Mouse (Mus musculus): ENCODE measurements around the gene Naxe. TPM values are rescaled to one million over a fixed set of nuclear protein-coding genes. Genes with fewer than 3 reads are reported as not detected.

The Naxe gene
- polyA plus RNA-seq, 1 experiment from 2014 or later: 170 TPM

GRCm38 (mm10) chr3:88090106-88090505, 31.8 kb upstream of the Naxe start:
- no peak overlapping the region for H3K4me2 ChIP-seq (ENCODE audit: low read length)
- no peak for DNase-seq (ENCODE audit: low spot score)
- no peak overlapping the region for H3K4me3 ChIP-seq (ENCODE audit: low read depth, low read length)
- H3K27ac ChIP-seq (ENCODE audit: low read depth): no peak overlapping the region
- WGBS: 93% methylated on average over 7 of the region's 7 CpGs
- H3K9ac ChIP-seq (ENCODE audit: low read length): no peak overlapping the region
- no peaks in the 10 kb centered on the region for H3K9me3 ChIP-seq (ENCODE audit: control insufficient read depth, low read length)
- no peaks in the 10 kb centered on the region for H3K27me3 ChIP-seq (replicated peaks; ENCODE audit: control insufficient read depth, insufficient read depth, low read length)
- H3K36me3 ChIP-seq (ENCODE audit: control insufficient read depth, insufficient read depth, low read length): peaks cover 78% of the 10 kb centered on the region
- no peak for ATAC-seq (replicated peaks; ENCODE audit: low FRiP score, low TSS enrichment, low read depth)
- H3K4me1 ChIP-seq (replicated peaks; ENCODE audit: control insufficient read depth, insufficient read depth, low read length): no peaks in the 10 kb centered on the region

- no peaks in the 10 kb centered on the region for H3K27me3 ChIP-seq (replicated peaks; ENCODE audit: control insufficient read depth, insufficient read depth, low read length)
- no peak overlapping the region for H3K4me3 ChIP-seq (ENCODE audit: low read depth, low read length)
- H3K9me3 ChIP-seq (ENCODE audit: control insufficient read depth, low read length): no peaks in the 10 kb centered on the region
- peaks cover 5% of the 10 kb centered on the region; the same call in 1 of the 2 replicates for H3K4me1 ChIP-seq (replicated peaks; ENCODE audit: control insufficient read depth, insufficient read depth, low read length)
- ATAC-seq (replicated peaks; ENCODE audit: low FRiP score, low TSS enrichment, low read depth) (no peak), DNase-seq (ENCODE audit: low spot score) (no peak)
- 60% methylated on average over 1 of the region's 1 CpGs for WGBS
- H3K4me2 ChIP-seq (ENCODE audit: low read length): no peak overlapping the region
- no peak overlapping the region for H3K27ac ChIP-seq (ENCODE audit: low read depth)
- peaks cover 63% of the 10 kb centered on the region for H3K36me3 ChIP-seq (ENCODE audit: control insufficient read depth, insufficient read depth, low read length)
- no peak overlapping the region for H3K9ac ChIP-seq (ENCODE audit: low read length)
These were observed 29.4 kb upstream of the Naxe start for GRCm38 (mm10) chr3:88087688-88088087.

GRCm38 (mm10) chr3:88085459-88085858, 27.2 kb upstream of the Naxe start:
- Histone ChIP-seq H3K4me3 (ENCODE audit: low read depth, low read length) (no peak overlapping the region), H3K27me3 (replicated peaks; ENCODE audit: control insufficient read depth, insufficient read depth, low read length) (no peaks in the 10 kb centered on the region), H3K9me3 (ENCODE audit: control insufficient read depth, low read length) (no peaks in the 10 kb centered on the region), H3K4me1 (replicated peaks; ENCODE audit: control insufficient read depth, insufficient read depth, low read length) (peaks cover 10% of the 10 kb centered on the region; the same call in 1 of the 2 replicates), H3K36me3 (ENCODE audit: control insufficient read depth, insufficient read depth, low read length) (peaks cover 41% of the 10 kb centered on the region), H3K27ac (ENCODE audit: low read depth) (no peak overlapping the region), H3K9ac (ENCODE audit: low read length) (no peak overlapping the region), H3K4me2 (ENCODE audit: low read length) (no peak overlapping the region)
- no peak for ATAC-seq (replicated peaks; ENCODE audit: low FRiP score, low TSS enrichment, low read depth)
- 93% methylated on average over 6 of the region's 9 CpGs for WGBS
- DNase-seq (ENCODE audit: low spot score): no peak

GRCm38 (mm10) chr3:88084001-88084400, 25.7 kb upstream of the Naxe start:
- H3K4me2 ChIP-seq (ENCODE audit: low read length): no peak overlapping the region
- no peaks in the 10 kb centered on the region for H3K9me3 ChIP-seq (ENCODE audit: control insufficient read depth, low read length)
- peaks cover 10% of the 10 kb centered on the region; the same call in 1 of the 2 replicates for H3K4me1 ChIP-seq (replicated peaks; ENCODE audit: control insufficient read depth, insufficient read depth, low read length)
- DNase-seq (ENCODE audit: low spot score) (no peak), ATAC-seq (replicated peaks; ENCODE audit: low FRiP score, low TSS enrichment, low read depth) (no peak)
- WGBS: 83% methylated on average over 2 of the region's 2 CpGs
- no peak overlapping the region for H3K27ac ChIP-seq (ENCODE audit: low read depth)
- no peak overlapping the region for H3K4me3 ChIP-seq (ENCODE audit: low read depth, low read length)
- H3K36me3 ChIP-seq (ENCODE audit: control insufficient read depth, insufficient read depth, low read length): peaks cover 27% of the 10 kb centered on the region
- H3K27me3 ChIP-seq (replicated peaks; ENCODE audit: control insufficient read depth, insufficient read depth, low read length): no peaks in the 10 kb centered on the region
- H3K9ac ChIP-seq (ENCODE audit: low read length): no peak overlapping the region

DNA sequence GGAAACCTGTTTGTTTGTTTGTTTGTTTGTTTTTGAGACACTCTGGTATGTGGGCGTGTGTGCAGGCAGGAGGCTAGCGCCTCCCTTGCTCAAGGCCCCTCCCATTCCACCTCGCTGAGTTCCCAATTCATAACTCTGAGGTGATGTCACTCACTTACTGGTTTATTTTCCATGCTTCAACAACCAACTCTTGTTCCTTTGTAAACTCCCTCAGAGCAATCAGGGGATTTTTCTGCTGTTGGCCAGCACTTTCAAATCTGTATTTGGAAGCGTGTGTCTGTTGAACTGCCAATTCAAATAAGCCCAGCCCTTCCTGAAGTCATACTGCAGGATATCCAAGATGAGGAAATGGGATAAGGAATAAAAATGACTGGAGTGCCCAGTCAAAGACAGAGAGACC, 24.4 kb upstream of the Naxe start:
- H3K4me2 ChIP-seq (ENCODE audit: low read length): peak overlapping the region; percentile 57
- no peaks in the 10 kb centered on the region for H3K27me3 ChIP-seq (replicated peaks; ENCODE audit: control insufficient read depth, insufficient read depth, low read length)
- peaks cover 10% of the 10 kb centered on the region; the same call in 1 of the 2 replicates for H3K4me1 ChIP-seq (replicated peaks; ENCODE audit: control insufficient read depth, insufficient read depth, low read length)
- H3K27ac ChIP-seq (ENCODE audit: low read depth): no peak overlapping the region
- ATAC-seq (replicated peaks; ENCODE audit: low FRiP score, low TSS enrichment, low read depth) (no peak), DNase-seq (ENCODE audit: low spot score) (peak; percentile 55)
- no peaks in the 10 kb centered on the region for H3K9me3 ChIP-seq (ENCODE audit: control insufficient read depth, low read length)
- peak overlapping the region; percentile 48; the same call in 1 of the 2 replicates for H3K9ac ChIP-seq (ENCODE audit: low read length)
- 5% methylated on average over 4 of the region's 4 CpGs for WGBS
- peaks cover 18% of the 10 kb centered on the region for H3K36me3 ChIP-seq (ENCODE audit: control insufficient read depth, insufficient read depth, low read length)
- H3K4me3 ChIP-seq (ENCODE audit: low read depth, low read length): peak overlapping the region; percentile 49

- ATAC-seq (replicated peaks; ENCODE audit: low FRiP score, low TSS enrichment, low read depth): no peak
- Histone ChIP-seq H3K27me3 (replicated peaks; ENCODE audit: control insufficient read depth, insufficient read depth, low read length) (no peaks in the 10 kb centered on the region), H3K9ac (ENCODE audit: low read length) (peak overlapping the region; percentile 48), H3K27ac (ENCODE audit: low read depth) (no peak overlapping the region), H3K4me2 (ENCODE audit: low read length) (peak overlapping the region; percentile 57), H3K36me3 (ENCODE audit: control insufficient read depth, insufficient read depth, low read length) (peaks cover 18% of the 10 kb centered on the region), H3K4me3 (ENCODE audit: low read depth, low read length) (peak overlapping the region; percentile 49), H3K9me3 (ENCODE audit: control insufficient read depth, low read length) (no peaks in the 10 kb centered on the region), H3K4me1 (replicated peaks; ENCODE audit: control insufficient read depth, insufficient read depth, low read length) (peaks cover 10% of the 10 kb centered on the region; the same call in 1 of the 2 replicates)
- WGBS: 3% methylated on average over 13 of the region's 13 CpGs
- DNase-seq (ENCODE audit: low spot score): no peak
These were observed 23.9 kb upstream of the Naxe start for GRCm38 (mm10) chr3:88082224-88082618.

GRCm38 (mm10) chr3:88081345-88082223, 23.3 kb upstream of the Naxe start, which contains the start of gene Iqgap3:
Iqgap3 (plus strand) TSS chr3:88081971.
- Histone ChIP-seq H3K27ac (ENCODE audit: low read depth) (no peak within 1 kb of the TSS), H3K36me3 (ENCODE audit: control insufficient read depth, insufficient read depth, low read length) (peaks cover 16% of the 10 kb centered on the region), H3K4me3 (ENCODE audit: low read depth, low read length) (peak within 1 kb of the TSS; percentile 49), H3K9ac (ENCODE audit: low read length) (peak within 1 kb of the TSS; percentile 48), H3K4me2 (ENCODE audit: low read length) (peak within 1 kb of the TSS; percentile 57), H3K4me1 (replicated peaks; ENCODE audit: control insufficient read depth, insufficient read depth, low read length) (peaks cover 10% of the 10 kb centered on the region; the same call in 1 of the 2 replicates), H3K9me3 (ENCODE audit: control insufficient read depth, low read length) (no peaks in the 10 kb centered on the region), H3K27me3 (replicated peaks; ENCODE audit: control insufficient read depth, insufficient read depth, low read length) (no peaks in the 10 kb centered on the region)
- ATAC-seq (replicated peaks; ENCODE audit: low FRiP score, low TSS enrichment, low read depth) (peak; percentile 82), DNase-seq (ENCODE audit: low spot score) (peak; percentile 92)
- 19% methylated on average over 33 of the region's 33 CpGs for WGBS

GRCm38 (mm10) chr3:88078204-88078603, 19.9 kb upstream of the Naxe start, which contains the start of gene Ttc24:
Ttc24 (minus strand) TSS chr3:88078304.
- H3K4me2 ChIP-seq (ENCODE audit: low read length): no peak within 1 kb of the TSS
- no peak within 1 kb of the TSS for H3K27ac ChIP-seq (ENCODE audit: low read depth)
- WGBS: 74% methylated on average over 4 of the region's 4 CpGs
- peaks cover 10% of the 10 kb centered on the region; the same call in 1 of the 2 replicates for H3K4me1 ChIP-seq (replicated peaks; ENCODE audit: control insufficient read depth, insufficient read depth, low read length)
- ATAC-seq (replicated peaks; ENCODE audit: low FRiP score, low TSS enrichment, low read depth): no peak
- H3K27me3 ChIP-seq (replicated peaks; ENCODE audit: control insufficient read depth, insufficient read depth, low read length): no peaks in the 10 kb centered on the region
- H3K4me3 ChIP-seq (ENCODE audit: low read depth, low read length): no peak within 1 kb of the TSS
- no peaks in the 10 kb centered on the region for H3K36me3 ChIP-seq (ENCODE audit: control insufficient read depth, insufficient read depth, low read length)
- H3K9me3 ChIP-seq (ENCODE audit: control insufficient read depth, low read length): no peaks in the 10 kb centered on the region
- no peak within 1 kb of the TSS for H3K9ac ChIP-seq (ENCODE audit: low read length)
- no peak for DNase-seq (ENCODE audit: low spot score)
